Mouse (Mus musculus) limb, embryonic 10.5 days (tissue): ENCODE results near the gene Ripor2. TPM values are rescaled to one million over a fixed set of nuclear protein-coding genes. Genes with fewer than 3 reads are reported as not detected.

ENCODE experiments used
- DNase-seq: peaks from one replicate; pipeline ENCODE4 v3.0.0-alpha.2; 2017; ENCODE audit warnings: low spot score
- H3K27ac ChIP-seq: fragments of 300-500 bp; sonication (generic); 2 replicates; pipeline ENCODE4 v1.5.1; 2016; ENCODE audit warnings: mild to moderate bottlenecking
- H3K27me3 ChIP-seq: fragments of 300-500 bp; sonication (generic); 2 replicates; pipeline ENCODE4 v1.6.1; 2016; ENCODE audit warnings: low read depth, mild to moderate bottlenecking; ENCODE audit not compliant: poor library complexity, severe bottlenecking
- H3K36me3 ChIP-seq: fragments of 300-500 bp; sonication (generic); 2 replicates; pipeline ENCODE4 v1.6.1; 2016; ENCODE audit warnings: mild to moderate bottlenecking, moderate library complexity
- H3K4me1 ChIP-seq: fragments of 300-500 bp; sonication (generic); 2 replicates; pipeline ENCODE4 v1.6.1; 2016
- H3K4me3 ChIP-seq: fragments of 300-500 bp; sonication (generic); 2 replicates; pipeline ENCODE4 v1.5.1; 2016; ENCODE audit warnings: mild to moderate bottlenecking, moderate library complexity
- H3K9me3 ChIP-seq: fragments of 300-500 bp; sonication (generic); replicated peaks from 2 replicates; pipeline ENCODE4 v1.6.1; 2016; ENCODE audit warnings: mild to moderate bottlenecking
- WGBS: fragments of 180-500 bp; shearing (Covaris S2); methylation state at CpG from one replicate; pipeline ENCODE4 v1.1.7; 2016; 5-methylcytosine and 5-hydroxymethylcytosine counted together
- polyA plus RNA-seq: library from polyadenylated mRNA; unstranded; fragments of >200 nt; fragmentation: Nextera tagmentation; extraction: Ambion mirVana; gene quantifications from 2 replicates; pipeline ENCODE4 v1.2.1, GENCODE M21; 2016

Ripor2 gene
- polyA plus RNA-seq, 1 experiment from 2014 or later = 0.90 TPM

- H3K4me1 ChIP-seq = no peaks in the 10 kb centered on the region
- no peaks in the 10 kb centered on the region for H3K27me3 ChIP-seq
- H3K27ac ChIP-seq = no peak overlapping the region
- 87% methylated on average over 3 of the region's 3 CpGs for WGBS
- no peaks in the 10 kb centered on the region for H3K36me3 ChIP-seq
- H3K4me3 ChIP-seq = no peak overlapping the region
- H3K9me3 ChIP-seq = no peaks in the 10 kb centered on the region
- DNase-seq = no peak
Observed at GRCm38 (mm10) chr13:24588603-24589002, 6.6 kb downstream of the Ripor2 start.

- 94% methylated on average over 6 of the region's 6 CpGs for WGBS
- Histone ChIP-seq H3K9me3 (no peaks in the 10 kb centered on the region), H3K36me3 (no peaks in the 10 kb centered on the region), H3K4me1 (no peaks in the 10 kb centered on the region), H3K27ac (no peak overlapping the region), H3K4me3 (no peak overlapping the region), H3K27me3 (no peaks in the 10 kb centered on the region)
- no peak for DNase-seq
Observed at GRCm38 (mm10) chr13:24591737-24592136, 9.7 kb downstream of the Ripor2 start.

- Histone ChIP-seq H3K4me3 (no peak overlapping the region), H3K27me3 (no peaks in the 10 kb centered on the region), H3K9me3 (no peaks in the 10 kb centered on the region), H3K4me1 (no peaks in the 10 kb centered on the region), H3K27ac (no peak overlapping the region), H3K36me3 (no peaks in the 10 kb centered on the region)
- no peak for DNase-seq
- 90% methylated on average over 3 of the region's 3 CpGs for WGBS
Observed at GRCm38 (mm10) chr13:24594303-24594702, 12.3 kb downstream of the Ripor2 start.

GRCm38 (mm10) chr13:24599631-24600041, 17.6 kb downstream of the Ripor2 start:
- H3K9me3 ChIP-seq = no peaks in the 10 kb centered on the region
- 86% methylated on average over 11 of the region's 11 CpGs for WGBS
- H3K27me3 ChIP-seq = no peaks in the 10 kb centered on the region
- no peaks in the 10 kb centered on the region for H3K36me3 ChIP-seq
- no peak for DNase-seq
- H3K4me1 ChIP-seq = peaks cover 19% of the 10 kb centered on the region
- H3K27ac ChIP-seq = no peak overlapping the region
- no peak overlapping the region for H3K4me3 ChIP-seq

GRCm38 (mm10) chr13:24602978-24603377, 21.0 kb downstream of the Ripor2 start:
- Histone ChIP-seq H3K27me3 (no peaks in the 10 kb centered on the region), H3K4me3 (no peak overlapping the region), H3K27ac (peak overlapping the region; percentile 37), H3K4me1 (peaks cover 33% of the 10 kb centered on the region), H3K36me3 (no peaks in the 10 kb centered on the region), H3K9me3 (no peaks in the 10 kb centered on the region)
- peak; percentile 35 for DNase-seq
- 26% methylated on average over 4 of the region's 4 CpGs for WGBS

GRCm38 (mm10) chr13:24603591-24604009, 21.6 kb downstream of the Ripor2 start:
- Histone ChIP-seq H3K27ac (peak overlapping the region; percentile 37), H3K36me3 (no peaks in the 10 kb centered on the region), H3K4me3 (no peak overlapping the region; the same call in 1 of the 2 replicates), H3K27me3 (no peaks in the 10 kb centered on the region), H3K4me1 (peaks cover 33% of the 10 kb centered on the region), H3K9me3 (no peaks in the 10 kb centered on the region)
- DNase-seq = peak; percentile 46
- 14% methylated on average over 11 of the region's 11 CpGs for WGBS

- Histone ChIP-seq H3K27ac (peak overlapping the region; percentile 89; the same call in 1 of the 2 replicates), H3K4me3 (no peak overlapping the region), H3K36me3 (no peaks in the 10 kb centered on the region), H3K27me3 (no peaks in the 10 kb centered on the region), H3K9me3 (no peaks in the 10 kb centered on the region), H3K4me1 (peaks cover 33% of the 10 kb centered on the region)
- no peak for DNase-seq
- 22% methylated on average over 3 of the region's 4 CpGs for WGBS
Observed at GRCm38 (mm10) chr13:24604096-24604495, 22.1 kb downstream of the Ripor2 start.

- Histone ChIP-seq H3K4me1 (peaks cover 33% of the 10 kb centered on the region), H3K27me3 (no peaks in the 10 kb centered on the region), H3K36me3 (no peaks in the 10 kb centered on the region), H3K27ac (peak overlapping the region; percentile 89), H3K9me3 (no peaks in the 10 kb centered on the region), H3K4me3 (peak overlapping the region; percentile 49)
- DNase-seq = peak; percentile 70
- WGBS = 2% methylated on average over 20 of the region's 20 CpGs
Observed at GRCm38 (mm10) chr13:24604761-24605591, 23.0 kb downstream of the Ripor2 start.

GRCm38 (mm10) chr13:24605755-24606154, 23.8 kb downstream of the Ripor2 start:
- no peaks in the 10 kb centered on the region for H3K27me3 ChIP-seq
- H3K9me3 ChIP-seq = no peaks in the 10 kb centered on the region
- DNase-seq = no peak
- H3K36me3 ChIP-seq = no peaks in the 10 kb centered on the region
- peaks cover 33% of the 10 kb centered on the region for H3K4me1 ChIP-seq
- H3K27ac ChIP-seq = peak overlapping the region; percentile 89
- WGBS = 53% methylated on average over 5 of the region's 5 CpGs
- no peak overlapping the region for H3K4me3 ChIP-seq

- peaks cover 35% of the 10 kb centered on the region for H3K4me1 ChIP-seq
- 92% methylated on average over 4 of the region's 4 CpGs for WGBS
- H3K36me3 ChIP-seq = no peaks in the 10 kb centered on the region
- H3K27ac ChIP-seq = no peak overlapping the region
- H3K9me3 ChIP-seq = no peaks in the 10 kb centered on the region
- H3K4me3 ChIP-seq = no peak overlapping the region
- DNase-seq = no peak
- no peaks in the 10 kb centered on the region for H3K27me3 ChIP-seq
Observed at GRCm38 (mm10) chr13:24607961-24608360, 26.0 kb downstream of the Ripor2 start.

- no peak for DNase-seq
- H3K36me3 ChIP-seq = no peaks in the 10 kb centered on the region
- no peak overlapping the region for H3K4me3 ChIP-seq
- no peak overlapping the region for H3K27ac ChIP-seq
- H3K27me3 ChIP-seq = no peaks in the 10 kb centered on the region
- peaks cover 30% of the 10 kb centered on the region for H3K4me1 ChIP-seq
- H3K9me3 ChIP-seq = no peaks in the 10 kb centered on the region
- WGBS = 87% methylated on average over 1 of the region's 1 CpGs
Observed at GRCm38 (mm10) chr13:24608709-24609108, 26.7 kb downstream of the Ripor2 start.

GRCm38 (mm10) chr13:24610883-24611282, 28.9 kb downstream of the Ripor2 start:
- Histone ChIP-seq H3K4me1 (peaks cover 8% of the 10 kb centered on the region), H3K36me3 (no peaks in the 10 kb centered on the region), H3K27me3 (no peaks in the 10 kb centered on the region), H3K4me3 (no peak overlapping the region), H3K9me3 (no peaks in the 10 kb centered on the region), H3K27ac (no peak overlapping the region)
- 85% methylated on average over 5 of the region's 5 CpGs for WGBS
- DNase-seq = no peak

GRCm38 (mm10) chr13:24613031-24613430, 31.0 kb downstream of the Ripor2 start:
- Histone ChIP-seq H3K36me3 (no peaks in the 10 kb centered on the region), H3K27ac (no peak overlapping the region), H3K9me3 (no peaks in the 10 kb centered on the region), H3K27me3 (no peaks in the 10 kb centered on the region), H3K4me3 (no peak overlapping the region), H3K4me1 (peaks cover 10% of the 10 kb centered on the region; the same call in 1 of the 2 replicates)
- 78% methylated on average over 6 of the region's 6 CpGs for WGBS
- DNase-seq = no peak
